Mouse (Mus musculus): Measurements from ENCODE around the gene Gm28047. TPM values are rescaled to one million over a fixed set of nuclear protein-coding genes. Genes with fewer than 3 reads are reported as not detected.

Gene Gm28047
- total RNA-seq, 2 experiments from 2014 or later: 1.5 to 3.6 TPM

- peak; percentile 94 to 99 for DNase-seq (ENCODE audit: extremely low spot score in 1 of 2, low spot score in 1 of 2)
These were observed 106.7 kb downstream of the Gm28047 start, which contains the start of gene Tarbp2 for GRCm38 (mm10) chr15:102517976-102518858. Gene Tarbp2 (plus strand): TSS chr15:102518192.

- no peak for DNase-seq (ENCODE audit: extremely low spot score in 1 of 2, low spot score in 1 of 2)
These were observed 107.3 kb downstream of the Gm28047 start for GRCm38 (mm10) chr15:102517631-102517975.

- peak; percentile 61 to 76 for DNase-seq (ENCODE audit: extremely low spot score in 1 of 2, low spot score in 1 of 2)
These were observed 108.0 kb downstream of the Gm28047 start, which contains the start of gene Map3k12 for GRCm38 (mm10) chr15:102516728-102517404. Gene Map3k12 (minus strand): TSS chr15:102517064.

DNA sequence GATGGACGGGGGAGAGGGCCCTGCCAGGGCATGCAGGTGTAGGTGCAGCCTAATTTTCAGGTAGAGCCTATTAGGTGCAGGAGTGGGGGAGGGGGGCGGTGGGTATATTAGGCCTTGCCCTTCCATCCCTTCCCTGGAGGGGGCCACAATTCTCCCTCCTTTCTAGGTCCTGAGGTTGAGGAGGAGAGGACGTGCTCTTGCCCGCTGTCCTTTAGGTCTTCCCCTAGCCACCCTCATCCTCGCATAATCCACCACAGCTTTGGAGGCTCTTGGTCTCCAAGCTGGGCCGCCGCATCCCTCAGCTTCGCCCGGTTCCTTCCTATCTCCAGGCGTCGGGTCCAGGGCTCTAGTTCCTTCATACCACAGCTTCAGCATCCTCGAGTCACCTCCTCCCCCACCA is 108.6 kb downstream of the Gm28047 start:
- DNase-seq (ENCODE audit: extremely low spot score in 1 of 2, low spot score in 1 of 2): no peak

DNA sequence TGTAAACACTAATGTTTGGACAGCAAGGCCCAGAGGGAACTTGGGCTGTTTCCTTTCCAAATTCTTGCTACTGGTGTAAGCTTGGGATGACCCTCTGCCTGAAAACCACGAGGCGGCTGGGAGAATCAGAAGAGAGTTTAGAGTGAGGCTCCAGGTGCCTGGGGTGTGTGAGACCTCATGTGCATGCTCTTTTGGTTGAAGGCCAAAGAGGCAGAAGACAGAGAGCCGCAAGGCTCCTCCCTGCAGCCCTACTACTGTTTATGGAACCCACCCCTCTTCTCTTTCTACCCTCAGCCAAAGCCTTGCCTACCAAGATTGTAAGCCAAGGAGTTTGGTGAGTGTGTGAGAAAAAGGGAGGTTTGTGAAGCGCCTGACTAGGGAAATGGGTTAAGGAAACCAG is 109.1 kb downstream of the Gm28047 start:
- DNase-seq (ENCODE audit: extremely low spot score in 1 of 2, low spot score in 1 of 2): no peak

DNA sequence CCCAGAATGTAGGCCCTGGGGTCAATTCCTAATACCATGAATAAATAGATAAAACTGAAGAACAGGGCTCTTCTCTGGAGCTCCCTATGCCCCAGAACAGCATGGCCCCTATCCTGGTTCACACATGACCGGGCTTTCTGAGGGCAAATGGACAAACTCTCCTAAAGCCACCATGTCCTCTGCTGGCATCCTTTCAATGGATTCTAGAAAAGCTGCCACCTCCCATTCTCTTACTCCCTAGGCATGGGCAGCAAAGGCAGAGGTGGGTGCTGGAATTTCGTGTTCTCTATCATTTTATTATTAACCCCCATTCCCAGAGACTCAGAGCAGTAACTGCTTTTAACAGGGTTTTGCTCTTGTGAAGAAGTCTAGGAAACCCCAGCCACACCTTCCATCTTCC is 109.6 kb downstream of the Gm28047 start:
- DNase-seq (ENCODE audit: extremely low spot score in 1 of 2, low spot score in 1 of 2): no peak

DNA sequence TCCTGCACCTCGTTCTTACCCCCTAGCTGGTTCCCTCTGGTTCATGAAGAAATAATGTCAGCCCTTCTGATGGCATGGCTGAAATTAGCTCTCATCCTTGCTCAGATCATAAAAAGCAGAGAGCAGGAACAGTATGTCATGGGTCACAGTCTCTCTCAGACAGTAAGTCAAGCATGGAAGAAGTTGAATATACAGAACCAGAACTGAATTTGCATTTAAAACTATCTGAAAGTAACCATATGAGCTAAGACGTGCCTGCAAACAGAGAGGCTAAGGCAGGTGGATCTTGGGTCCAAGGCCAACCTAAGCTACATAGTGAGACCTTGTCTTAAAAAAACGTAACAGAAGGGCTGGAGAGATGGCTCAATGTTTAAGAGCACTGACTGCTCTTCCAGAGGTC is 111.9 kb downstream of the Gm28047 start:
- DNase-seq (ENCODE audit: extremely low spot score in 1 of 2, low spot score in 1 of 2): no peak

DNA sequence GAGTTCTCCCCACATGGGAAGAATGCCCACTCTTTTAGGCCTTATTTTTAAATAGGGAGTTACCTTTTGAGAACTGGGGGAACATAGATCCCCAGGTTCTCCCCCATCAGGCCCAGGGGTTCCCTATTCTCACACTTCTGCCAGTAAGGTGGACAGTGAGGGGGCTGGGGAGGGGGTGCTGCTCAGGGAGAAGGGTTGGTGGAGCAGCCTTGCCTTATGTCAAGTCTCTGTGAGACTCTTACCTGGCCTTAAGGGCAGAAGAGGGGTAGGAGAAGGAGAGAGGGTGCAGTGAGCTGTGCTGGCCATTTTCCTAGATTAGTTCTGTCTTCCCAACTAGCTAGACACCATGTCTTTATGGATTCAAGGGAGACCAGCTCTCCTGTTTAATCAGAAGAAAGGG is 112.4 kb downstream of the Gm28047 start:
- no peak for DNase-seq (ENCODE audit: extremely low spot score in 1 of 2, low spot score in 1 of 2)

DNA sequence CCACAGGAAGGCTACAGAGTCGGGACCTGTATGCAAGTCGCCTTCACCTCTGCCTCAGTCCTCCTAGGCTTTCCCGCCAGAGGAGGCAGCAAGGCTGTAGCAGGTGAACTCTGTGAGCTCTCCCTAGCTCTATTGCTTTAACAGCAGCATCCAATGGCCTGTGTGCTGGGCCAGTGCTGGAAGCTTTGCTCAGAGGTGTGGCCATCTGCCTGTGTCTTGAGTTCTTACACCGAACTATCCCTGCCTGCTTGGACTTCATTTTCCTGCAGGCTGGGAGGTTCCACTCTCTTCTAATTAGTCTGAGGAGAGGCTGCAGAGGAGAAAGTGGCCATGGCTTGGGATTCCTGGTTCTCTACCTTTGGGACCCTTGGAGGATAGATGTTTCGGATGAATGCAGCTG is 112.9 kb downstream of the Gm28047 start:
- DNase-seq (ENCODE audit: extremely low spot score in 1 of 2, low spot score in 1 of 2): no peak

GRCm38 (mm10) chr15:102511285-102511833 is 113.5 kb downstream of the Gm28047 start:
- no peak for DNase-seq (ENCODE audit: extremely low spot score in 1 of 2, low spot score in 1 of 2)

- DNase-seq (ENCODE audit: extremely low spot score in 1 of 2, low spot score in 1 of 2): peak; percentile 73 to 74
These were observed 114.1 kb downstream of the Gm28047 start for GRCm38 (mm10) chr15:102510590-102511284.

DNA sequence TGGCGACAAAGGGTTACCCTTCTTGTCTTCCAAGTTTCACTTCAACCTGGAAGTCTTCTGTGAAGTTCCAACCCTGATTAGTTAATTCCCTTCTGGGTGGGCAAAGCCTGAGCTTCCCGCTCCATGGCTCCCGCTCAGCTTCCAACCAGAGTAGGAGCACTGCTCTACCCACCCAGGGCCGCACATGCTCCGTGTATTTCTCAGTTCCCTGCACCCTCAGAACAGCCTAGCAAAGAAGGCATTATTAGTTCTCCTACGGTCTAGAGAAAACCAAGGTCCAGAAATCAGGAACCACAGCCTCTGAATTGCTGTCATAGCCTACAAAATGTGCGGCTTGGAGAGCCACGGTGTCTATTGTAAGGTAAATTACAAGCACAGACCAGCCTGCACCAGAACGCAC is 114.8 kb downstream of the Gm28047 start:
- DNase-seq (ENCODE audit: extremely low spot score in 1 of 2, low spot score in 1 of 2): no peak

DNA sequence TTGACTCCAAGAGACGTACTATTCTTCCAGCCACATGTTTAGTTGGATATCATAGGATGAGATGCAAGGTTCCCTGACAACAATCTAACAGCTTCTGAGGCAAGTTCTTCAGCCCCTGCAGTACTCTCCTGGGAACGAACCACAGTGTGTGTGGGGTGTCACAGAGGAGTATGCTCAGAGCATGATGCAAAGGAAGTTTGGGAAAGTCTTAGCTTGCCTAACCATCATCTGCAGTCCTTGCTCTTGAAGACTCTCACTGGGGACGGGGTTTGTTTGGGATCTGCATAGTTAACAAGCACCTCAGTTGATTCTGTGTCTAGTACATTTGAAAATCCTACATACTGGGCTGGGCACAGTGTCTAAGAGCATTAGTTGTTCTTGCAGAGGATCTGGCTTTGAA is 116.5 kb downstream of the Gm28047 start:
- DNase-seq (ENCODE audit: extremely low spot score in 1 of 2, low spot score in 1 of 2): peak in 1 of 2 experiments; percentile 4

DNA sequence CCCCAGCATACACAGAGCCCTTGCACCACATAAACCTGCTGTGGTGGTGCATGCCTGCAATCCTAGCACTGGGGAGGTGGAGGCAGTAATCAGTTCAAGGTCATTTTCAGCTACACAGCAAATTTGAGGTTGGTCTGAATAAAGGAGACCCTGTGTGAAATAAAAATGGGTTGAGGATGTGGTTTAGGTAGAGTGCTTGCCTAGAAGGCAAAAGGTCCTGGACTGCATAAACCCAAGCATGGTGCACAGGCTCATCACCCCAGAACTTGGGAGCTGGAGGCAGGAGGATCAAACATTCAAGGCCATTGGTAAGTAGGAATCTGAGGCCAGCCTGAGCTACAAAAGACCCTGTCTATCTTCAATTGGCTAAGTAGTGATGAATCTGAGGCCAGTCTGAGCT is 117.3 kb downstream of the Gm28047 start:
- DNase-seq (ENCODE audit: extremely low spot score in 1 of 2, low spot score in 1 of 2): peak in 1 of 2 experiments; percentile 4

- DNase-seq (ENCODE audit: extremely low spot score in 1 of 2, low spot score in 1 of 2): no peak
These were observed 118.0 kb downstream of the Gm28047 start for GRCm38 (mm10) chr15:102506864-102507263.

DNA sequence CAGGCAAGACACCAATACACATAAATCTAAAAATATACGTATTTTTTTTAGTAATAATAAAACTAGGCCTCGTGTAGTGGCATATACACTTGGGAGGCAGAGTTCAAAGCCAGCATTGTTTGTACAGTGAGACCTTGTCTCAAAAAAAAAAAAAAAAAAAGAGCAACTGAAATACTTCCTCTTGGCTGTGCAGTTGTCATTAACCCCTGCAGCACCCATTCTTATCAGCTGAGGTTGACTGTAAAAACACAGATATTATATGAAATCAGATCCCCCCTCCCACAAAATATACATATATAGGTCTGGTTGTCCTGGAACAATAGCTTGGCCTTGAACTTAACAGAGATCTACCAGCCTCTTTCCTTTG is 118.4 kb downstream of the Gm28047 start:
- DNase-seq (ENCODE audit: extremely low spot score in 1 of 2, low spot score in 1 of 2): no peak

GRCm38 (mm10) chr15:102505770-102506463 is 119.0 kb downstream of the Gm28047 start:
- no peak for DNase-seq (ENCODE audit: extremely low spot score in 1 of 2, low spot score in 1 of 2)

DNA sequence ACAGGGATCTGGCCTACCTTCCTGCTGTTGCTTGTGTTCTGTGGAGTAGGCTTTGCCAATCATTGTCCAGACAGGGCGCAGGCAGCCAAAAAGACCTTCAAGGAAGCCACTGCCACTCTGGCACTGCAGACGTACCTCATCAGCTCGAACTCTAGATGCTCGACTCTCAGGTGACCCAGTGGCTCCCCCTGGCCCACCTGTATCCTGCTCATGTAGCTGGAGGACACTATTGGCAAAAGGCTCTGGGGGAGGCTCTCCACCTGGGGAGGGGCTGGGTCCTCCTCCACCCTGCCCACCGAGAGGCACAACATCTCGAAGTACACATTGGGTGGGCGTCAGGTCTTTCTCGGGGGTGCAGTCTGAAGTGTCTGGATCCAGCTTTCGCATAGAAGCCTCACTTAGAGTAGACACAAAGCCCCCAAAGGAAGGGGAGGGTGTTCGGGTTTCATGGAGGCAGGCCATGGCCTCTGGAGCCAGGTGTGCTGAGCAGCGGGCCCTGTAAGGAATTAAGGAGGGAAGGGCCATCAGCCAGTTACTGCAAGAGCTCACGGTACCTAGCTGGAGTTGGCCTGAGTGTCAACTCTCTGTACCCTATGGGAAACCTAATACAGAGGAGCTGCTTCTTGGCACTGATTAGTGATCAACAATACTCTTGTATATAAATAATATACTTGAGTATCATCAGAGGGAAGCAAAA is 119.6 kb downstream of the Gm28047 start:
- no peak for DNase-seq (ENCODE audit: extremely low spot score in 1 of 2, low spot score in 1 of 2)

GRCm38 (mm10) chr15:102503924-102504782 is 120.7 kb downstream of the Gm28047 start:
- no peak for DNase-seq (ENCODE audit: extremely low spot score in 1 of 2, low spot score in 1 of 2)

Data from layer of hippocampus, postnatal 25 days (tissue).